8 mouse cellular contexts compared by ENCODE assay signal in the genomic region with DNA sequence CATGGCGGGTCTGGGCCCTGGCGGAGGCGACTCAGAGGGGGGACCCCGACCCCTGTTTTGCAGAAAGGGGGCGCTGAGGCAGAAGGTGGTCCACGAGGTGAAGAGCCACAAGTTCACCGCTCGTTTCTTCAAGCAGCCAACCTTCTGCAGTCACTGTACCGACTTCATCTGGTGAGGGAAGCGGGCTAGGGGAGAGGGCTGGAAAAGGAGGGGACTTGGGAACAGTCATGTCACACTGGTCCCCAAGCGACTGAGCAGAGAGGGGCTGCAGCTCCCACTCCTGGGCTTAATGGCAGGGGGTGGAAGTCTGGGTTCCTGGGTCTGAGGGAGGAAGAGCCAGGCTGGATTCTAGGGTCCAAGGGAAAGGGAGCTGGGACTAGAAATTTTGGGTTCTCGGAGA. TPM values are rescaled to one million over a fixed set of nuclear protein-coding genes. Genes with fewer than 3 reads are reported as not detected.
DNase-seq lines count a peak whose midpoint lies in the region; ATAC-seq and TF ChIP-seq lines count a peak whose summit lies in the region.

No protein-coding gene starts in this region.

- no peaks in the 10 kb centered on the region for H3K9me3 ChIP-seq in liver, embryonic 11.5 days (ENCODE audit: control insufficient read depth, low read length)

- H3K4me2 ChIP-seq in liver, embryonic 11.5 days: peak overlapping the region; percentile 62

- no peak overlapping the region for H3K27ac ChIP-seq in gastrocnemius, adult 2 months
- no peak overlapping the region for H3K27ac ChIP-seq in liver, embryonic 11.5 days (ENCODE audit: low read depth, low read length)

- peak overlapping the region; percentile 62 for H3K4me3 ChIP-seq in gastrocnemius, adult 2 months
- peak overlapping the region; percentile 33 for H3K4me3 ChIP-seq in liver, embryonic 11.5 days (ENCODE audit: low read depth, low read length)

- no peaks in the 10 kb centered on the region for H3K36me3 ChIP-seq in liver, embryonic 11.5 days (ENCODE audit: control insufficient read depth, insufficient read depth, low read length)

- 5% methylated on average over 12 of the region's 12 CpGs for WGBS in liver, embryonic 11.5 days

- peaks cover 8% of the 10 kb centered on the region for H3K4me1 ChIP-seq in liver, embryonic 11.5 days (replicated peaks; ENCODE audit: control insufficient read depth, insufficient read depth, low read length)

- no peak for ATAC-seq in liver, embryonic 11.5 days (replicated peaks; ENCODE audit: low FRiP score)

- H3K9ac ChIP-seq in liver, embryonic 11.5 days (ENCODE audit: low read depth, low read length): no peak overlapping the region

- intact Hi-C loops in gastrocnemius, adult 2 months (cut with DNase I): loop anchor here (1.0 to 5.0 kb wide), 2 partner anchors 41 to 81 kb away; no protein-coding TSS in a partner anchor

- peaks cover 51% of the 10 kb centered on the region for H3K27me3 ChIP-seq in liver, embryonic 11.5 days (replicated peaks; ENCODE audit: control insufficient read depth, insufficient read depth, low read length)

- no peak for DNase-seq in gastrocnemius, adult 2 months
- no peak for DNase-seq in gastrocnemius, adult 18-20 months (ENCODE audit: low spot score)
- DNase-seq in right cerebral cortex, postnatal 4 days: peak; percentile 38
- no peak for DNase-seq in right cerebral cortex, adult 2 months (ENCODE audit: low spot score in 2 of 2)
- DNase-seq in liver, embryonic 11.5 days (ENCODE audit: low spot score): no peak
- DNase-seq in testis, postnatal 10 days (ENCODE audit: low spot score): no peak
- DNase-seq in cerebellum, adult 8-10 months: no peak
- DNase-seq in spleen, postnatal 14 days (ENCODE audit: low spot score in 2 of 2): no peak

- TF ChIP-seq CTCF in gastrocnemius, adult 2 months (IDR thresholded peaks at IDR 0.05): no peak

RNA-seq across cellular contexts. Expression of a gene that starts 14.8 kb away (rescaled TPM):
- under 1 TPM; 0.78 to 0.84 TPM for total RNA-seq in gastrocnemius, adult 2 months (2021)
- total RNA-seq in gastrocnemius, adult 18-20 months (2021): under 1 TPM; 0.30 to 0.76 TPM
- not detected in 2 replicates for polyA plus RNA-seq in liver, embryonic 11.5 days (2014; fragmentation: Nextera tagmentation; extraction: Ambion mirVana)

RNA-seq across cellular contexts. Expression of a gene that starts 14.9 kb away (rescaled TPM):
- 10 to 100 TPM; 17.8 to 37.2 TPM for total RNA-seq in gastrocnemius, adult 2 months (2021)
- 10 to 100 TPM; 21.1 to 38.5 TPM for total RNA-seq in gastrocnemius, adult 18-20 months (2021)
- polyA plus RNA-seq in liver, embryonic 11.5 days (2014; fragmentation: Nextera tagmentation; extraction: Ambion mirVana): 31.3 and 32.7 TPM in 2 replicates

RNA-seq across cellular contexts. Expression of a gene that starts 29.0 kb away (rescaled TPM):
- total RNA-seq in gastrocnemius, adult 2 months (2021): 10 to 100 TPM in 1 of 2 experiments, 1 to 10 TPM in 1; 8.4 to 16.2 TPM
- total RNA-seq in gastrocnemius, adult 18-20 months (2021): 10 to 100 TPM; 11.0 to 11.6 TPM
- polyA plus RNA-seq in liver, embryonic 11.5 days (2014; fragmentation: Nextera tagmentation; extraction: Ambion mirVana): 0.29 and 0.42 TPM in 2 replicates

RNA-seq across cellular contexts. Expression of a gene that starts 54.2 kb away (rescaled TPM):
- not detected for total RNA-seq in gastrocnemius, adult 2 months (2021)
- not detected for total RNA-seq in gastrocnemius, adult 18-20 months (2021)
- polyA plus RNA-seq in liver, embryonic 11.5 days (2014; fragmentation: Nextera tagmentation; extraction: Ambion mirVana): 0.06 and 0.07 TPM in 2 replicates
